Mouse (Mus musculus) MEL (cell line): Measurements from ENCODE around the gene Ddx55. TPM values are rescaled to one million over a fixed set of nuclear protein-coding genes. Genes with fewer than 3 reads are reported as not detected.
A peak's percentile ranks its signal among the peaks of the same experiment; 100 is the strongest.

Experiments
- DNase-seq: peaks from one replicate; pipeline ENCODE4 v3.0.0; 2011; ENCODE audit warnings: low read depth, low spot score
- H3K27ac ChIP-seq: 2 replicates; pipeline ENCODE4 v1.5.1; 2012; ENCODE audit warnings: low read depth, mild to moderate bottlenecking, control low read depth, low read length, moderate library complexity; ENCODE audit not compliant: control insufficient read depth
- H3K27me3 ChIP-seq, 2 experiments: fragments of 150-350 bp in 1 of 2; sonication (generic) in 1 of 2; 2 replicates each; pipeline ENCODE4 v1.6.1; 2012; ENCODE audit warnings: low read length in 2 of 2, mild to moderate bottlenecking in 2 of 2, improper control_type of control experiment in 1 of 2, moderate library complexity in 1 of 2; ENCODE audit not compliant: insufficient read depth in 2 of 2, control insufficient read depth in 1 of 2
- H3K36me3 ChIP-seq, 2 experiments: 2 replicates each; pipeline ENCODE4 v1.6.1; 2012 to 2014; ENCODE audit warnings: low read length in 2 of 2, improper control_type of control experiment in 1 of 2, inconsistent platforms in 1 of 2, mild to moderate bottlenecking in 1 of 2; ENCODE audit not compliant: insufficient read depth in 2 of 2, control insufficient read depth in 1 of 2
- H3K4me1 ChIP-seq, 2 experiments: fragments of 150-350 bp in 1 of 2; sonication (generic) in 1 of 2; 2 replicates each; pipeline ENCODE4 v1.6.1; 2012; ENCODE audit warnings: low read length in 2 of 2, improper control_type of control experiment in 1 of 2, mild to moderate bottlenecking in 1 of 2; ENCODE audit not compliant: insufficient read depth in 2 of 2, control insufficient read depth in 1 of 2
- H3K4me3 ChIP-seq, 2 experiments: fragments of 150-350 bp in 1 of 2; sonication (generic) in 1 of 2; 2 replicates each; pipeline ENCODE4 v1.5.1; 2012; ENCODE audit warnings: low read depth in 2 of 2, low read length in 2 of 2, mild to moderate bottlenecking in 2 of 2, moderate library complexity in 2 of 2, control low read depth in 1 of 2, improper control_type of control experiment in 1 of 2; ENCODE audit not compliant: control insufficient read depth in 1 of 2, insufficient read depth in 1 of 2
- H3K79me2 ChIP-seq: 2 replicates; pipeline ENCODE4 v1.6.1; 2012; ENCODE audit warnings: mild to moderate bottlenecking, low read length, moderate library complexity; ENCODE audit not compliant: control insufficient read depth, poor library complexity, insufficient read depth
- H3K9ac ChIP-seq: 2 replicates; pipeline ENCODE4 v1.6.1; 2012; ENCODE audit warnings: low read depth, mild to moderate bottlenecking, control low read depth, low read length, moderate library complexity; ENCODE audit not compliant: control insufficient read depth, poor library complexity, severe bottlenecking
- H3K9me3 ChIP-seq: fragments of 150-350 bp; sonication (generic); replicated peaks from 2 replicates; pipeline ENCODE4 v1.6.1; 2012; ENCODE audit warnings: mild to moderate bottlenecking, low read length, improper control_type of control experiment, moderate library complexity; ENCODE audit not compliant: insufficient read depth
- CHD2 ChIP-seq: IDR thresholded peaks from 2 replicates; pipeline ENCODE4 v1.6.1; 2011; ENCODE audit warnings: low read length, improper control_type of control experiment
- CTCF ChIP-seq, 3 experiments: IDR thresholded peaks in 2 of 3; conservative IDR thresholded peaks in 1 of 3; 2 replicates each; pipeline ENCODE4 v1.5.1; 2011 to 2012; ENCODE audit warnings: low read length in 3 of 3, low read depth in 2 of 3, mild to moderate bottlenecking in 2 of 3, improper control_type of control experiment in 1 of 3, inconsistent platforms in 1 of 3, mixed read lengths in 1 of 3, moderate library complexity in 1 of 3; ENCODE audit not compliant: control insufficient read depth in 1 of 3, insufficient read depth in 1 of 3, poor library complexity in 1 of 3, severe bottlenecking in 1 of 3
- EP300 ChIP-seq, 2 experiments: IDR thresholded peaks; 2 replicates each; pipeline ENCODE4 v1.6.1; 2011; ENCODE audit warnings: improper control_type of control experiment in 2 of 2, low read length in 2 of 2, low read depth in 1 of 2, mild to moderate bottlenecking in 1 of 2
- GABPA ChIP-seq: IDR thresholded peaks from 2 replicates; pipeline ENCODE4 v1.6.1; 2012; ENCODE audit warnings: low read depth, mild to moderate bottlenecking, inconsistent platforms, low read length, improper control_type of control experiment, moderate library complexity
- HCFC1 ChIP-seq: IDR thresholded peaks from 2 replicates; pipeline ENCODE4 v1.6.1; 2012; ENCODE audit warnings: low read depth, mild to moderate bottlenecking, inconsistent platforms, low read length, improper control_type of control experiment, moderate library complexity
- JUND ChIP-seq: IDR thresholded peaks from 2 replicates; pipeline ENCODE4 v1.6.1; 2011; ENCODE audit warnings: low read depth, mild to moderate bottlenecking, improper control_type of control experiment, low read length
- KAT2A ChIP-seq: conservative IDR thresholded peaks from 2 replicates; pipeline ENCODE4 v1.6.1; 2012; ENCODE audit warnings: low read depth, low read length, improper control_type of control experiment, inconsistent platforms
- MAX ChIP-seq: IDR thresholded peaks from 2 replicates; pipeline ENCODE4 v1.6.1; 2011; ENCODE audit warnings: low read length, improper control_type of control experiment
- NELFE ChIP-seq: IDR thresholded peaks from 2 replicates; pipeline ENCODE4 v1.6.1; 2011; ENCODE audit warnings: low read depth, low read length, improper control_type of control experiment
- POLR2AphosphoS5 ChIP-seq: IDR thresholded peaks from 2 replicates; pipeline ENCODE4 v1.6.1; 2012; ENCODE audit warnings: low read depth, borderline replicate concordance, mild to moderate bottlenecking, inconsistent platforms, low read length, moderate library complexity, mixed read lengths
- RAD21 ChIP-seq: IDR thresholded peaks from 2 replicates; pipeline ENCODE4 v1.6.1; 2011; ENCODE audit warnings: mild to moderate bottlenecking, low read depth, low read length, improper control_type of control experiment
- SMC3 ChIP-seq: IDR thresholded peaks from 2 replicates; pipeline ENCODE4 v1.6.1; 2011; ENCODE audit warnings: low read depth, low read length, improper control_type of control experiment
- TAL1 ChIP-seq: IDR thresholded peaks from 2 replicates; pipeline ENCODE4 v1.6.1; 2012; ENCODE audit warnings: mild to moderate bottlenecking, inconsistent platforms, low read length, moderate library complexity, mixed read lengths
- TBP ChIP-seq: IDR thresholded peaks from 2 replicates; pipeline ENCODE4 v1.8.0; 2011; ENCODE audit warnings: low read depth, low read length, improper control_type of control experiment
- TCF12 ChIP-seq: IDR thresholded peaks from 2 replicates; pipeline ENCODE4 v1.6.1; 2014; ENCODE audit warnings: low read depth, mild to moderate bottlenecking, inconsistent platforms, low read length, improper control_type of control experiment, moderate library complexity
- UBTF ChIP-seq: IDR thresholded peaks from 2 replicates; pipeline ENCODE4 v1.6.1; 2012; ENCODE audit warnings: low read depth, mild to moderate bottlenecking, inconsistent platforms, low read length, improper control_type of control experiment, moderate library complexity, borderline replicate concordance; ENCODE audit not compliant: insufficient read depth
- USF2 ChIP-seq, 2 experiments: IDR thresholded peaks; 2 replicates each; pipeline ENCODE4 v1.6.1; 2011 to 2012; ENCODE audit warnings: improper control_type of control experiment in 2 of 2, low read length in 2 of 2, borderline replicate concordance in 1 of 2, inconsistent platforms in 1 of 2, low read depth in 1 of 2, mild to moderate bottlenecking in 1 of 2; ENCODE audit not compliant: insufficient read depth in 1 of 2
- polyA plus RNA-seq, 2 experiments: library from polyadenylated mRNA; stranded (reverse) in 1 of 2; unstranded in 1 of 2; fragments of >175 nt in 1 of 2; fragments of >200 nt in 1 of 2; gene quantifications; 2 replicates each; pipeline versions ENCODE4 v1.2.1 to v1.2.4; 2012; ENCODE audit warnings: low replicate concordance in 2 of 2, low read depth in 1 of 2; ENCODE audit not compliant: insufficient read length in 2 of 2, insufficient read depth in 1 of 2, missing spikeins in 1 of 2
- total RNA-seq: library from RNA; depleted of rRNA; stranded (reverse); fragments of 300-350 nt; gene quantifications from 2 replicates; pipeline ENCODE4 v1.2.3, GENCODE M21; 2012

Ddx55 gene
- total and polyA plus RNA-seq, 3 experiments: 33.8 to 43.2 TPM; not detected in 1

DNA sequence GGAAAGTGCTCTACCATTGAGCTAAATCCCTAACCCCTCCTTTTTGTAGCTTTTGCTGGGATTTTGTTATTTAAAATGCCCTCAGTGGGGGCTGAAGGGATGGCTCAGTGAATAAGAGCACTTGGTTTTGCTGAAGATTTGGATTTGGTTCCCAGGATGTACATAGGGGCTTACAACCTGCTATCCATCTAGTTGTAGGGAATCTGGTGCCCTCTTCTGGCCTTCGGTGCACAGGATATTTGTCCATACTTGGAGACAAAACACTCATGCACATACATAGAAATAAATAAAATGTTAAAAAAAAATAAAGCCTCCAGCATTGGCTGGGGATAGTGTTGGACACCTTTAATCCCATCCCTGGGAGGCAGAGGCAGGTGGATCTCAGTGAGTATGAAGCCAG lies 2.5 kb downstream of the Ddx55 start:
- Histone ChIP-seq H3K4me1 (peaks cover 0 to 10% of the 10 kb centered on the region in 2 experiments; a peak in 1 of 4 replicates), H3K4me3 (no peak overlapping the region), H3K27ac (no peak overlapping the region), H3K27me3 (no peaks in the 10 kb centered on the region), H3K79me2 (peaks cover 20% of the 10 kb centered on the region), H3K36me3 (peaks cover 0 to 12% of the 10 kb centered on the region in 2 experiments; a peak in 3 of 4 replicates), H3K9ac (no peak overlapping the region), H3K9me3 (no peaks in the 10 kb centered on the region)
- peak; percentile 21 for TF ChIP-seq RAD21
- TF ChIP-seq KAT2A: no peak
- TF ChIP-seq JUND: no peak
- TF ChIP-seq CTCF (IDR thresholded peaks at IDR 0.05 in 2 of 3, conservative IDR thresholded peaks at IDR 0.05 in 1 of 3; ENCODE audit: control insufficient read depth in 1 of 3, insufficient read depth in 1 of 3, low read depth in 2 of 3, low read length in 3 of 3, poor library complexity in 1 of 3, severe bottlenecking in 1 of 3): peak in 1 of 3 experiments; percentile 43; a peak in 2 of 6 replicates
- TF ChIP-seq SMC3: peak; percentile 22; the same call in 1 of the 2 replicates
- no peak for TF ChIP-seq TCF12
- DNase-seq: peak; percentile 35

DNA sequence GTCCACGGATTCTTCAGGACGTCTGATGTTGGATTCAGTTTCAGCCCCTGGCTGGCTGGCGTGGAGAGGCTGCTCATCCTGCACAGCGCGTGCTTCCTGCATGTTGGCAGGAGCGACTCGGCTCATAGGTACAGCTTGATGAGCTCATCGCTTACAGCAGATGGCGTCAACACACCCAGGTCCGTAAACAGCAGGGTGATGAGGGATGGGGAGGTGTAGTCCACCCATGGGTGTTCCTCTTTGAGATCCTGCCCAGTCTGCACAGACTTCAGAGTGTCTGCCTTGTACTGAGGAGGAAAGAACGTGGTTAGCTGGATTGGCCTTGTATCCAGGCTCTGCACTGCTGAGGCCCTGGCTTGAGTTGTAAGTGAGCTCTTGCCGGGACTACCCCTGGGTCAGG lies 18.4 kb downstream of the Ddx55 start:
- H3K9me3 ChIP-seq: no peaks in the 10 kb centered on the region
- no peak for TF ChIP-seq CTCF (IDR thresholded peaks at IDR 0.05 in 2 of 3, conservative IDR thresholded peaks at IDR 0.05 in 1 of 3; ENCODE audit: control insufficient read depth in 1 of 3, insufficient read depth in 1 of 3, low read depth in 2 of 3, low read length in 3 of 3, poor library complexity in 1 of 3, severe bottlenecking in 1 of 3)
- TF ChIP-seq USF2 (IDR thresholded peaks at IDR 0.05; ENCODE audit: borderline replicate concordance in 1 of 2, insufficient read depth in 1 of 2, low read depth in 1 of 2, low read length in 2 of 2): no peak
- no peak for TF ChIP-seq POLR2AphosphoS5
- TF ChIP-seq TBP: no peak
- TF ChIP-seq EP300 (IDR thresholded peaks at IDR 0.05; ENCODE audit: low read depth in 1 of 2, low read length in 2 of 2): no peak
- TF ChIP-seq KAT2A: no peak
- TF ChIP-seq UBTF: no peak
- TF ChIP-seq GABPA: no peak
- TF ChIP-seq CHD2: no peak
- TF ChIP-seq NELFE: no peak
- H3K4me1 ChIP-seq: no peaks in the 10 kb centered on the region
- no peak for DNase-seq
- peaks cover 0 to 19% of the 10 kb centered on the region in 2 experiments; a peak in 2 of 4 replicates for H3K36me3 ChIP-seq
- no peak overlapping the region for H3K27ac ChIP-seq
- H3K79me2 ChIP-seq: no peaks in the 10 kb centered on the region
- no peak overlapping the region for H3K9ac ChIP-seq
- no peaks in the 10 kb centered on the region for H3K27me3 ChIP-seq
- no peak overlapping the region for H3K4me3 ChIP-seq

DNA sequence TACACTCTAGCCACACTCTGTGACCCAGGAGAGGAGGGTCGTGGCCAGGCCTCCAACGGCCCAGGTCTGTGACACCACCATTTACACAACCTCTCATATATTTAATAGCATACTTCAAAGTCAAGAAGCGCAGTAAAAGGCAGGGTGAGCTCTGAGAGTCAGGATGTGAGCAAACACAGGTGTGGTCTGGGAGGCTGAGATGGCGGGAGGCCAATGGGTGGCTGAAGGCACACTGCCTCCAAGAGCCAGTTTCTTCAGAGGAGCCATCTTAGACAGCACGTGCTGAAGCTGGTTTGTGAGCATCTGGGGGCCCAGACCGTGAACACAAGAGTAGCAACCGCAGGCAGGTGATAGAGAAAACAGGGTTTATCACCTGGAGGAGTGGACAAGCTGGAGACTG lies 22.8 kb downstream of the Ddx55 start:
- Histone ChIP-seq H3K27ac (no peak overlapping the region), H3K27me3 (no peaks in the 10 kb centered on the region), H3K9ac (no peak overlapping the region), H3K4me1 (peaks cover 0 to 8% of the 10 kb centered on the region in 2 experiments; a peak in 1 of 4 replicates), H3K36me3 (peaks cover 8 to 11% of the 10 kb centered on the region in 2 experiments), H3K79me2 (peaks cover 28% of the 10 kb centered on the region), H3K9me3 (no peaks in the 10 kb centered on the region), H3K4me3 (no peak overlapping the region)
- DNase-seq: no peak
- TF ChIP-seq MAX: no peak
- no peak for TF ChIP-seq USF2 (IDR thresholded peaks at IDR 0.05; ENCODE audit: borderline replicate concordance in 1 of 2, insufficient read depth in 1 of 2, low read depth in 1 of 2, low read length in 2 of 2)
- no peak for TF ChIP-seq TAL1
- TF ChIP-seq POLR2AphosphoS5: no peak
- TF ChIP-seq SMC3: no peak
- TF ChIP-seq HCFC1: no peak
- TF ChIP-seq, all 39 proteins: peak for 0
